Mouse (Mus musculus) spleen, adult 2 months (tissue): ENCODE measurements around the gene Abcb11.

Source experiments
- CTCF ChIP-seq: fragments of 200-500 bp; IDR thresholded peaks from 2 replicates; pipeline ENCODE4 v1.5.1; 2011; ENCODE audit warnings: mild to moderate bottlenecking, inconsistent platforms; ENCODE audit not compliant: insufficient read depth, insufficient read length, insufficient replicate concordance; ENCODE audit errors: extremely low read depth
- POLR2A ChIP-seq: fragments of 200-500 bp; IDR thresholded peaks from 2 replicates; pipeline ENCODE4 v1.6.1; 2011; ENCODE audit warnings: low read depth, low read length, inconsistent platforms

DNA sequence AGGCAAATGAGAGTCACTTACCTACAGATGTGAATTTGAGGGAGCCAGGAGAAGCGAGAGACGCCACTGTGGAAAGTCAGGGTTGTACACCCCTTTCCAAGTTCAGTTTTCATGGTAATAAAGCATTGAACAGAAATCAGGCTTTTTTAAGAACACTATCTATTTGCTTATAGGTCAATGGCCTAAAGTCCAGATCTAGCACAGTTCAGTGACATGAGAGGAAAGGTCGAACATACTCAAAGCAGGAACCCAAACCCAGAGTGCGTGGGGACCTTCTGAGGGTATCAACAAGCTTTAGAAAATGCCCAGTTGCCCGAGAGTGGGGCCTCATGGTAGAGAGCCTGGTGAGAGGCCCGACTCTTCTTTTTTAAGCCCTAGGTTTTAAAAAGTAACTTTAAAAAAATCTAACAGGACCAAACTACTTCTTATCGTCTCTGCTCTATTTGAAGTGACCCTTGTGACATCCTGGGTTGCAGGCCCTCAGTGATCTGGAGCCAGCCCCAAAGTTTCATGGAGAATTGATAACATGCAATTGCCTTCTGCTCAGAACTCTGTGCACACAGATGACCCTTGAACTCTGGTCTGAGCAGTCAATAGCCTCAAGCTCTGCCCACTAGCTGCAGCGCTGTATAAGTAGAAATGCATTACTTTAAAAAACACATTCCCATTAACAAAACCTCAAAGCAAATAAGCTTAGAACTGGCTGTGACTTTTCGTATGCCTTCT is at the start of gene Abcb11:
- TF ChIP-seq CTCF (no peak), POLR2A (no peak)
